Mouse (Mus musculus): ENCODE results near the gene Bola1.
"Not testable (repeated sequence)": the region's sequence is repeated elsewhere in the genome, so short reads cannot be mapped to it uniquely, and the experiment has no call there.

- TF ChIP-seq POLR2A (IDR thresholded peaks at IDR 0.05; ENCODE audit: low read depth, low read length); CTCF (conservative IDR thresholded peaks at IDR 0.05; ENCODE audit: insufficient read depth, insufficient read length, low read depth, low read length): not testable (repeated sequence)
Observed at GRCm38 (mm10) chr3:96238954-96239793, 19.7 kb upstream of the Bola1 start, which contains the start of gene Hist2h3c2.
